Mouse (Mus musculus): Measurements from ENCODE around the gene Gm20807.
"Not testable (repeated sequence)": the region's sequence is repeated elsewhere in the genome, so short reads cannot be mapped to it uniquely, and the experiment has no call there.

The Gm20807 gene

GRCm38 (mm10) chrY:13042591-13042990 is at the start of gene Gm20807:
TSS of gene Gm20807 (plus strand) at chrY:13042891.
- not testable (repeated sequence) for DNase-seq
